Mouse (Mus musculus) ES-E14 (cell line): Measurements from ENCODE around the gene Skil. TPM values are rescaled to one million over a fixed set of nuclear protein-coding genes. Genes with fewer than 3 reads are reported as not detected.

ENCODE experiments used
- DNase-seq: peaks from one replicate; pipeline ENCODE4 v3.0.0-alpha.2; 2013; ENCODE audit warnings: low read depth, low spot score
- H3K27ac ChIP-seq: 2 replicates; pipeline ENCODE4 v1.5.1; 2012; ENCODE audit warnings: low read depth, mild to moderate bottlenecking, low read length, moderate library complexity, mixed read lengths; ENCODE audit not compliant: poor library complexity, insufficient read depth, severe bottlenecking
- H3K36me3 ChIP-seq: 2 replicates; pipeline ENCODE4 v1.6.1; 2012; ENCODE audit warnings: mild to moderate bottlenecking, low read length, moderate library complexity, mixed read lengths; ENCODE audit not compliant: control insufficient read depth, poor library complexity, insufficient read depth, severe bottlenecking
- H3K4me1 ChIP-seq, 2 experiments: fragments of 150-350 bp in 1 of 2; sonication (generic) in 1 of 2; 2 replicates each; pipeline ENCODE4 v1.6.1; 2012; ENCODE audit warnings: low read length in 2 of 2, mild to moderate bottlenecking in 1 of 2, mixed read lengths in 1 of 2; ENCODE audit not compliant: control insufficient read depth in 2 of 2, insufficient read depth in 2 of 2, poor library complexity in 1 of 2
- H3K4me3 ChIP-seq, 2 experiments: fragments of 150-350 bp in 1 of 2; sonication (generic) in 1 of 2; 2 replicates each; pipeline ENCODE4 v1.5.1; 2012; ENCODE audit warnings: low read length in 2 of 2, low read depth in 1 of 2, mild to moderate bottlenecking in 1 of 2, mixed read lengths in 1 of 2; ENCODE audit not compliant: insufficient read depth in 1 of 2, poor library complexity in 1 of 2, severe bottlenecking in 1 of 2
- H3K9ac ChIP-seq: 2 replicates; pipeline ENCODE4 v1.6.1; 2012; ENCODE audit warnings: low read depth, mild to moderate bottlenecking, low read length, mixed read lengths; ENCODE audit not compliant: poor library complexity, insufficient read depth, severe bottlenecking
- H3K9me3 ChIP-seq: fragments of 150-350 bp; sonication (generic); 2 replicates; pipeline ENCODE4 v1.6.1; 2012; ENCODE audit warnings: low read depth, mild to moderate bottlenecking, low read length; ENCODE audit not compliant: control insufficient read depth, insufficient read depth
- CHD2 ChIP-seq: IDR thresholded peaks from 2 replicates; pipeline ENCODE4 v1.6.1; 2014; ENCODE audit warnings: mild to moderate bottlenecking, low read depth, low read length, inconsistent platforms
- HCFC1 ChIP-seq: IDR thresholded peaks from 2 replicates; pipeline ENCODE4 v1.6.1; 2012; ENCODE audit warnings: low read length, inconsistent platforms, borderline replicate concordance; ENCODE audit not compliant: insufficient read depth
- MAFK ChIP-seq: IDR thresholded peaks from 2 replicates; pipeline ENCODE4 v1.6.1; 2014; ENCODE audit warnings: mild to moderate bottlenecking, low read depth, low read length, inconsistent platforms; ENCODE audit not compliant: insufficient read depth
- ZC3H11A ChIP-seq: IDR thresholded peaks from 2 replicates; pipeline ENCODE4 v1.6.1; 2012; ENCODE audit warnings: low read depth, mild to moderate bottlenecking, inconsistent platforms, low read length, borderline replicate concordance
- ZNF384 ChIP-seq: IDR thresholded peaks from 2 replicates; pipeline ENCODE4 v1.6.1; 2012; ENCODE audit warnings: low read depth, low read length, inconsistent platforms
- in situ Hi-C, 2 experiments: fragments of 600-800 bp; cut with MboI; formaldehyde crosslinking; loops; one replicate each; pipeline ENCODE4 v1.15.1; 2025; ENCODE audit warnings: low sequenced_read_pairs in 2 of 2, inconsistent platforms in 1 of 2; ENCODE audit not compliant: unreplicated experiment in 2 of 2
- total RNA-seq: library from RNA; depleted of rRNA; stranded (reverse); fragments of 300-350 nt; gene quantifications from 2 replicates; pipeline ENCODE4 v1.2.3, GENCODE M21; 2012

Gene Skil
- total RNA-seq, 1 experiment = 68.9 TPM

DNA sequence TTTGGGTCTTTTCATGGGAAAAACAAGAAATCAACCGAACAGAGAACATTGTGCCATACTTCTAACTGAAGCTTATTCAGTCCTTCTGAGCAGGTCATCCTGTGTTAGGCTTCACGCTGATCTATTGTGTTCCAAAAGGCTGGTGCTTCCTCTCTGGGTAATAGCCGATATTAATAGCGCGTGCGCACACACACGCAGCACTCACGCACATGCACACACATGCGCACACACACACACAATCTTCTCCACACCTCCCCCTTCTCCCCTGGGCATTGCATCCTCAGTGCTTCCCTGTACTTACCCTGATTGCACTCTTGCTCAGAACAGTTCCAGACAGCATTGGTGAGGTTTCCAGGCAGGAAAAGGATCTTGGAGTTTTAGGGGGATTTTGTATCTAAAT lies 41.7 kb upstream of the Skil start:
- no peak for TF ChIP-seq ZNF384
- no peak for DNase-seq
- H3K36me3 ChIP-seq = peaks cover 10% of the 10 kb centered on the region
- in situ Hi-C loops = loop anchor here in 1 of 2 experiments (10.0 kb wide), 1 partner anchor 82 kb away; no protein-coding TSS in a partner anchor
- no peak overlapping the region for H3K4me3 ChIP-seq
- no peak overlapping the region for H3K9ac ChIP-seq
- no peak overlapping the region; the same call in 1 of the 2 replicates for H3K27ac ChIP-seq
- H3K4me1 ChIP-seq = peaks cover 4 to 10% of the 10 kb centered on the region in 2 experiments; a peak in 2 of 4 replicates
- no peaks in the 10 kb centered on the region for H3K9me3 ChIP-seq

DNA sequence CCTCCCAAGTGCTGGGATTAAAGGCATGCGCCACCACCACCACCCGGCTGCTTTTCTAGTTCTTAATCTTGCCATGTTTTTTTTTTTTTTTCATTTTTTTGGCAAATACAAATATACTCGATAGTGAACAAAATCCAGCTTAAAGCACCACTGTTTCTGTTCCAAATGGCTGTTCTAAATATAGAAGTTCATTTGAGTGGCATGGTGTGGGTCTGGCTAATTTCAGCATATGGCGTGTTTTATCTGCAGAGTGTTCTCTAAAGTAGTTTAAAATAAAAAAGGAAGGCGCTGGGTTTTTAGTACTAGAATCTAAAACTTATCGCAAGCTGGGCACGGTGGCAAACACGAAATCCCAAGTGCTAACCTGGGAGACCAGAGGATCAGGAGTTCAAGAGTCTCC lies 40.0 kb upstream of the Skil start:
- Histone ChIP-seq H3K9me3 (no peaks in the 10 kb centered on the region), H3K9ac (no peak overlapping the region), H3K27ac (no peak overlapping the region), H3K36me3 (peaks cover 5% of the 10 kb centered on the region), H3K4me3 (no peak overlapping the region), H3K4me1 (peaks cover 4 to 10% of the 10 kb centered on the region in 2 experiments; a peak in 2 of 4 replicates)
- in situ Hi-C loops = loop anchor here (5.0 to 10.0 kb wide), 2 partner anchors 77 to 80 kb away; no protein-coding TSS in a partner anchor
- no peak for TF ChIP-seq HCFC1
- TF ChIP-seq ZNF384 = 0 out of 2 replicates have a peak, but pooled peaks have one; percentile 33
- TF ChIP-seq CHD2 = no peak
- no peak for TF ChIP-seq ZC3H11A
- no peak for DNase-seq

DNA sequence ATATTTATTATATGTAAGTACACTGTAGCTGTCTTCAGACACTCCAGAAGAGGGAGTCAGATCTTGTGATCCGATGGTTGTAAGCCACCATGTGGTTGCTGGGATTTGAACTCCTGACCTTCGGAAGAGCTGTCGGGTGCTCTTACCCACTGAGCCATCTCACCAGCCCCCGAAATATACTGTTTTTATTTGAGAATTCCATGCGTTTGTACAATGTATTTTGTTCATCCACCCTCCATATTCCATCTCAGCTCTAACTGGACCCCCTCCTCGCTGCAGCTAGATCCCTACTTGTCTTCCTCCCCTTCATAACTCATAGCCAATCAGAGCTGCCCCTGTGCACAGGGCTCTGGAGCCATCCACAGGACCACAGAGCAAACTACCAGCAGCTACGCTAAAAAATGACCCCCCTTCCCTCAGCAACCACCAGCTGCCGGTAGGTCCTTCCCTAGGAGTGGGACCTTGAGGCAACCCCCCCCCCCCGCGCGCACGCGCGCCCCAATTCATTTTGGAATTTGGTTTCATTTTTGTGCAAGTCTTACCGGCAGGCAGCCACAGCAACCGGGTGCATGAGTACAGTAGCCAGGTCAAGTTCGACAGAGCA lies 38.7 kb upstream of the Skil start:
- no peak for DNase-seq
- TF ChIP-seq ZC3H11A = no peak
- TF ChIP-seq ZNF384 = no peak
- peak overlapping the region; percentile 69 to 71 for H3K4me3 ChIP-seq
- in situ Hi-C loops = loop anchor here (5.0 to 10.0 kb wide), 2 partner anchors 76 to 79 kb away; no protein-coding TSS in a partner anchor
- peak overlapping the region; percentile 28; the same call in 1 of the 2 replicates for H3K27ac ChIP-seq
- H3K9ac ChIP-seq = peak overlapping the region; percentile 50; the same call in 1 of the 2 replicates
- no peaks in the 10 kb centered on the region for H3K9me3 ChIP-seq
- peaks cover 4 to 10% of the 10 kb centered on the region in 2 experiments; a peak in 2 of 4 replicates for H3K4me1 ChIP-seq
- H3K36me3 ChIP-seq = no peaks in the 10 kb centered on the region

DNA sequence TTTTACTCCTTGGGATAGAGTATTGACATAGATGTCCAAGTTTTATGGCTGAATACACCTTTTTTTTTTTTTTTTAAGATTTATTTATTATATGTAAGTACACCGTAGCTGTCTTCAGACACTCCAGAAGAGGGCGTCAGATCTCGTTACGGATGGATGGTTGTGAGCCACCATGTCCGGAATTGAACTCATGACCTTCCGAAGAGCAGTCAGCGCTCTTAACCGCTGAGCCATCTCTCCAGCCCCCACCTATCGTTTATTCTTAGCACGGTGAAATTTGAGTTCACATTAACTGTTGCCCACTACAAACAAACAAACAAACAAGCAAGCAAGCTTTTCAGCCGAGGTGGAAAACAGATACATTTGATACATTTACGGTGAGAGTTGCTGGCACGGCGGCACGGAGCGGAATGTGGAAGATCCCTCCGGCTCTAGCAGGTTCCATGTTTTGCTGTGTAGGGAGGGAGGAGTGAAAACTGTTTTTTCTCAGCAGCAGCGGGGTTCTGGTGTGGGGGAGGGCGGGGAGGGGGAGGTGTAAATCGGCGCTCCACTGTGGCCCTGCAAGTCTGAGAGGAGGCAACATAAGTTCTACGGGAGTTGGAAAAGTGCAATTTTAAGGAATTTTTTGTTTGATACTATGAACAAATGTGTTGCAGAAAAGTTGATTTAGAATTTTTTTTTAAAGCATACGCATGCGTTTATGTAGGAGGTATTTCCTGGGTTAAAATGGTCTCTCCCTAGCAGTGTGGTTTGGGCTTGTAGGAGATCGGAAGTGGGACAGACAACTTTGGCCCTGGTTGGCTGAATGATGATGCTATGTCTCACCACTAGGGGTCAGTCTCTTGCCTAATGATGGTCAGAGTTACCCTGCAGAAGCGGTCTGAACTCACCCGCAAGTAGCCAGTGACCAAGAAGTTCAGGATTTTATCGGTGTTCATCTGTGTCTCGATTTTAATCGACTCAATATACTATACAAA lies 37.9 kb upstream of the Skil start:
- TF ChIP-seq CHD2 (no peak), ZNF384 (peak; percentile 60), MAFK (0 out of 2 replicates have a peak, but pooled peaks have one; percentile 24), ZC3H11A (peak; percentile 93), HCFC1 (no peak)
- in situ Hi-C loops = loop anchor here (5.0 to 10.0 kb wide), 2 partner anchors 75 to 78 kb away; no protein-coding TSS in a partner anchor
- DNase-seq = peak; percentile 85
- no peaks in the 10 kb centered on the region for H3K9me3 ChIP-seq
- H3K36me3 ChIP-seq = no peaks in the 10 kb centered on the region
- H3K4me1 ChIP-seq = peaks cover 4 to 10% of the 10 kb centered on the region in 2 experiments; a peak in 2 of 4 replicates
- H3K9ac ChIP-seq = peak overlapping the region; percentile 84
- peak overlapping the region; percentile 89 for H3K27ac ChIP-seq
- H3K4me3 ChIP-seq = peak overlapping the region; percentile 69 to 71
